21 mouse cellular contexts compared by ENCODE assay signal in genomic region chr2:167585273-167585672, GRCm38 (mm10). TPM values are rescaled to one million over a fixed set of nuclear protein-coding genes. Genes with fewer than 3 reads are reported as not detected.
DNase-seq lines count a peak whose midpoint lies in the region; ATAC-seq and TF ChIP-seq lines count a peak whose summit lies in the region.
"Had no signal": no experiment of that assay in that cellular context is flagged by ENCODE, and none has a peak within 500 bp of the region (broad histone marks: within the 10 kb centered on the region; RNA-seq: fewer than 3 reads in every experiment).

No protein-coding gene starts in this region.

- no peak for ATAC-seq in kidney, embryonic 16.5 days (ENCODE audit: low FRiP score, low TSS enrichment)
- ATAC-seq: forebrain, embryonic 13.5 days; hindbrain, postnatal 0 days; intestine, postnatal 0 days had no signal

- no peaks in the 10 kb centered on the region for H3K36me3 ChIP-seq in heart, embryonic 10.5 days
- no peaks in the 10 kb centered on the region for H3K36me3 ChIP-seq in kidney, embryonic 16.5 days (ENCODE audit: insufficient read depth, low read length)
- H3K36me3 ChIP-seq in spleen, adult 2 months (ENCODE audit: control insufficient read depth, insufficient read depth, low read length) = peaks cover 1% of the 10 kb centered on the region
- H3K36me3 ChIP-seq: neural tube, embryonic 12.5 days had no signal

- H3K4me1 ChIP-seq in heart, embryonic 10.5 days = peaks cover 74% of the 10 kb centered on the region
- peaks cover 54% of the 10 kb centered on the region for H3K4me1 ChIP-seq in kidney, embryonic 16.5 days (ENCODE audit: insufficient read depth, low read length)
- peaks cover 3% of the 10 kb centered on the region; the same call in 1 of the 2 replicates for H3K4me1 ChIP-seq in spleen, adult 2 months (ENCODE audit: control insufficient read depth, insufficient read depth, insufficient read length)
- H3K4me1 ChIP-seq: forebrain, embryonic 13.5 days had no signal

- H3K9me3 ChIP-seq in heart, embryonic 10.5 days = no peaks in the 10 kb centered on the region
- no peaks in the 10 kb centered on the region for H3K9me3 ChIP-seq in kidney, embryonic 16.5 days (ENCODE audit: low read length)
- H3K9me3 ChIP-seq: forebrain, embryonic 13.5 days; neural tube, embryonic 12.5 days had no signal

- H3K27ac ChIP-seq in heart, embryonic 10.5 days = peak overlapping the region; percentile 86
- H3K27ac ChIP-seq in kidney, embryonic 16.5 days (ENCODE audit: low read length) = peak overlapping the region; percentile 52; the same call in 1 of the 2 replicates
- H3K27ac ChIP-seq in spleen, adult 2 months (ENCODE audit: insufficient read depth, low read length) = peak overlapping the region; percentile 8; the same call in 1 of the 2 replicates
- H3K27ac ChIP-seq: forebrain, embryonic 13.5 days; hindbrain, postnatal 0 days; liver, embryonic 14.5 days; macrophage; neural tube, embryonic 12.5 days had no signal

- no peak overlapping the region for H3K4me2 ChIP-seq in kidney, embryonic 16.5 days (replicated peaks; ENCODE audit: low read depth, low read length)
- H3K4me2 ChIP-seq: forebrain, embryonic 13.5 days; midbrain, embryonic 11.5 days; neural tube, embryonic 12.5 days had no signal

- no peak for TF ChIP-seq POLR2A in spleen, adult 2 months (IDR thresholded peaks at IDR 0.05; ENCODE audit: low read depth, low read length)

- no peak overlapping the region for H3K4me3 ChIP-seq in heart, embryonic 10.5 days
- no peak overlapping the region for H3K4me3 ChIP-seq in kidney, embryonic 16.5 days (ENCODE audit: low read length)
- H3K4me3 ChIP-seq in spleen, adult 2 months (ENCODE audit: extremely low read depth, insufficient read depth, insufficient read length) = no peak overlapping the region
- H3K4me3 ChIP-seq: forebrain, embryonic 13.5 days; neural tube, embryonic 12.5 days had no signal

- no peak for DNase-seq in heart, embryonic 10.5 days (ENCODE audit: low spot score)
- DNase-seq in heart, postnatal 10 days = no peak
- no peak for DNase-seq in kidney, postnatal 25 days
- DNase-seq in spleen, adult 2 months (ENCODE audit: low read depth in 1 of 2, low spot score in 2 of 2) = no peak
- DNase-seq in spleen, postnatal 14 days (ENCODE audit: low spot score in 2 of 2) = no peak
- no peak for DNase-seq in adrenal gland, postnatal 36 days
- DNase-seq: adrenal gland, postnatal 25 days; cerebellum, adult 11-12 months; cerebellum, postnatal 25 days; gastrocnemius, postnatal 14 days; heart, postnatal 4 days; thymus, postnatal 14 days had no signal

- no peak for TF ChIP-seq CTCF in spleen, adult 2 months (IDR thresholded peaks at IDR 0.05; ENCODE audit: extremely low read depth, insufficient read depth, insufficient read length, insufficient replicate concordance)

- no peak overlapping the region for H3K9ac ChIP-seq in kidney, embryonic 16.5 days (replicated peaks; ENCODE audit: low read length)
- H3K9ac ChIP-seq: forebrain, embryonic 13.5 days; liver, embryonic 14.5 days had no signal

- WGBS in heart, embryonic 10.5 days = 77% methylated on average over 2 of the region's 2 CpGs
- WGBS in kidney, embryonic 16.5 days = 31% methylated on average over 2 of the region's 2 CpGs
- WGBS in spleen, adult 2 months = 92% methylated on average over 2 of the region's 2 CpGs

- intact Hi-C loops in heart, postnatal 10 days (cut with DNase I) = no loop called here

- H3K27me3 ChIP-seq in heart, embryonic 10.5 days (ENCODE audit: insufficient read depth, poor library complexity, severe bottlenecking) = no peaks in the 10 kb centered on the region; the same call in 1 of the 2 replicates
- H3K27me3 ChIP-seq in kidney, embryonic 16.5 days (ENCODE audit: insufficient read depth, low read length) = no peaks in the 10 kb centered on the region
- no peaks in the 10 kb centered on the region for H3K27me3 ChIP-seq in spleen, adult 2 months (ENCODE audit: control insufficient read depth, insufficient read depth, low read length)
- H3K27me3 ChIP-seq: neural tube, embryonic 12.5 days had no signal

RNA-seq across cellular contexts. Expression of gene Ube2v1, which starts 46.6 kb away (rescaled TPM):
- polyA plus RNA-seq in heart, embryonic 10.5 days (2016; fragmentation: Nextera tagmentation; extraction: Ambion mirVana) = 312 and 332 TPM in 2 replicates
- total RNA-seq in heart, postnatal 10 days (2021) = 100 to 1,000 TPM; 120 to 121 TPM
- 319 and 338 TPM in 2 replicates for polyA plus RNA-seq in kidney, embryonic 16.5 days (2015; fragmentation: Nextera tagmentation; extraction: Ambion mirVana)
- 85.2 and 102 TPM in 2 replicates for polyA plus RNA-seq in spleen, adult 2 months (2012; rRNA removed)
- 100 to 1,000 TPM; 195 to 197 TPM for total RNA-seq in adrenal gland, postnatal 36 days (2021)

RNA-seq across cellular contexts. Expression of gene Snai1, which starts 47.3 kb away (rescaled TPM):
- polyA plus RNA-seq in heart, embryonic 10.5 days (2016; fragmentation: Nextera tagmentation; extraction: Ambion mirVana) = 21.8 and 42.2 TPM in 2 replicates
- 1 to 10 TPM; 3.6 to 4.1 TPM for total RNA-seq in heart, postnatal 10 days (2021)
- 40.8 and 49.3 TPM in 2 replicates for polyA plus RNA-seq in kidney, embryonic 16.5 days (2015; fragmentation: Nextera tagmentation; extraction: Ambion mirVana)
- polyA plus RNA-seq in spleen, adult 2 months (2012; rRNA removed) = 21.0 and 28.1 TPM in 2 replicates
- total RNA-seq in adrenal gland, postnatal 36 days (2021) = 10 to 100 TPM in 1 of 2 experiments, 1 to 10 TPM in 1; 5.4 to 11.2 TPM
- total RNA-seq: monocyte, adult 5-6 weeks had no signal
- polyA plus RNA-seq: macrophage had no signal

Comparison
In these comparisons a context has a peak if more than half of its experiments do, and no peak if none do; other contexts are left out.
1. H3K27ac ChIP-seq: peak in every context shown above with its lines; median percentile 86 in heart, embryonic 10.5 days; 52 in kidney, embryonic 16.5 days; 8 in spleen, adult 2 months.